Mouse (Mus musculus) hindbrain, embryonic 15.5 days (tissue): ENCODE measurements around the gene Clasrp. TPM values are rescaled to one million over a fixed set of nuclear protein-coding genes. Genes with fewer than 3 reads are reported as not detected.
A peak's percentile ranks its signal among the peaks of the same experiment; 100 is the strongest.

Experiments
- ATAC-seq: fragments of 200-750 bp; cut with Nextera tagmentation; 2 replicates; pipeline ENCODE4 v1.8.0; 2017; ENCODE audit warnings: low read depth, moderate number of reproducible peaks, moderate TSS enrichment; ENCODE audit not compliant: low FRiP score
- H3K27ac ChIP-seq: fragments of 300-500 bp; sonication (generic); replicated peaks from 2 replicates; pipeline ENCODE4 v1.5.1; 2015; ENCODE audit warnings: mild to moderate bottlenecking, inconsistent platforms
- H3K27me3 ChIP-seq: fragments of 300-500 bp; sonication (generic); 2 replicates; pipeline ENCODE4 v1.6.1; 2015; ENCODE audit warnings: control low read depth, inconsistent platforms
- H3K36me3 ChIP-seq: fragments of 300-500 bp; sonication (generic); 2 replicates; pipeline ENCODE4 v1.6.1; 2015; ENCODE audit warnings: control low read depth, inconsistent platforms
- H3K4me1 ChIP-seq: fragments of 300-500 bp; sonication (generic); replicated peaks from 2 replicates; pipeline ENCODE4 v1.6.1; 2015; ENCODE audit warnings: control low read depth, inconsistent platforms
- H3K4me2 ChIP-seq: fragments of 300-500 bp; sonication (generic); 2 replicates; pipeline ENCODE4 v1.6.1; 2015; ENCODE audit warnings: moderate library complexity, mild to moderate bottlenecking, inconsistent platforms
- H3K4me3 ChIP-seq: fragments of 300-500 bp; sonication (generic); 2 replicates; pipeline ENCODE4 v1.5.1; 2015; ENCODE audit warnings: mild to moderate bottlenecking, inconsistent platforms
- H3K9ac ChIP-seq: fragments of 300-500 bp; sonication (generic); 2 replicates; pipeline ENCODE4 v1.6.1; 2015; ENCODE audit warnings: inconsistent platforms
- H3K9me3 ChIP-seq: fragments of 300-500 bp; sonication (generic); 2 replicates; pipeline ENCODE4 v1.6.1; 2016; ENCODE audit warnings: control low read depth, inconsistent platforms
- WGBS: fragments of 180-500 bp; shearing (Covaris S2); methylation state at CpG from one replicate; pipeline ENCODE4 v1.1.7; 2015; 5-methylcytosine and 5-hydroxymethylcytosine counted together
- polyA plus RNA-seq: library from polyadenylated mRNA; unstranded; fragments of >200 nt; fragmentation: Nextera tagmentation; extraction: Ambion mirVana; gene quantifications from 2 replicates; pipeline ENCODE4 v1.2.1, GENCODE M21; 2015

Gene Clasrp
- polyA plus RNA-seq, 1 experiment from 2014 or later: 60.7 TPM

DNA sequence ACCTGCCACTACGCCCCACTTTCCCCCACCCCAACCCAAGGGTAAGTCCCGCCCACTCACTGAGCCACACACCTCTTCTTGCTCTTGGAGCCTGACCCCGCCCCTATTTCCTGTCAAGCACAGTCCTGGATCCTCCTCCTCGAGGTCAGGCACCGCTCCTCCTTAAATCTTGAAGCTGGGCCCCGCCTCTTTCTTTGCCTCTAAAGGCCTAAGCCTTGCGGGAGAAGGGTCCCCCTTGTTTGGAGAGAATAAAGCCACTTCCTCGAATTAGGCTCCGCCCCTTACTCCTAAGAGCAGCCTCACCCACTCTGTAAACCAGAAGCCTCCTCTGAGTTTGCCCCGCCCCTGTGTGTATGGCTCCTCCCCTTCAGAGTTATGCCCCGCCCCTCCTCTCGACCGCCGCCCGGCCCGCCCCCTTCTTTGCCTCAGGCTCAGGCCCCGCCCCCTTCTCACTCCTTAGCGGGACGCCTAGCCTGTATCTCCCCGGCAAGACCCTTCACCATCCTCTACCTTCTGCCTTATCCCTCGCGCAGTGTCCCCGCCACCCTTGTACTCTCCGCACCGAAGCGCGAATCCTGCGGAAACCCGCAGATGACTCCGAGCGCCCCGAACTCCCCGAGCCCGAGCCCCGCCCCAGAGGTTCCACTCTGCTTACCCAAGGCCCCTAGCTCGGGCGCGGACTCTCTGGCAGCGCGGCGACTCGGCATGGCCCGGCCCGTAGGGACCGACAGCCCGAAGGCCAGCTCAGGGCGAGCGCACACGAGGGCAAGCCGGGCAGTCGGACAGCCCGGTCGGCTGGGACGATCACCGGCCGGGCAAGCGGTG, 24.5 kb upstream of the Clasrp start:
- WGBS: under 1% methylated on average over 57 of the region's 57 CpGs
- peaks cover 13% of the 10 kb centered on the region for H3K4me1 ChIP-seq
- H3K4me3 ChIP-seq: peak overlapping the region; percentile 58
- peak overlapping the region; percentile 41 for H3K9ac ChIP-seq
- peak overlapping the region; percentile 85 for H3K4me2 ChIP-seq
- ATAC-seq: peak; percentile 88
- H3K27ac ChIP-seq: peak overlapping the region; percentile 71
- no peaks in the 10 kb centered on the region for H3K27me3 ChIP-seq
- peaks cover 9% of the 10 kb centered on the region for H3K36me3 ChIP-seq
- H3K9me3 ChIP-seq: no peaks in the 10 kb centered on the region

DNA sequence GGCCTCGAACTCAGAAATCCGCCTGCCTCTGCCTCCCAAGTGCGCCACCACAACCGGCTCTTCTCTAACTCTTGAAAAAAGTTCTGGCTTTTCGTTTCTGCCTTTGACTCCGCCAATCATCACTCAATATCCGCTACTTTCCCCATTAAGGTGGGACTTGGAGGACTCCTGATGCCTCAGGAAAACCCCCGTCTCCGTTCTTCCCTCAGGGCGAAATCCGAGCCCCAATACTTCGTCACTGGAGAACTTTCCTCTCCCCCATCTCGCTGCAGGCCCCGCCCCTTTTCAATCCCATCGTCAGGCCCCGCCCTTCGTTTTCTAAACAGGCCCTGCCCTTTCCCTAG, 23.9 kb upstream of the Clasrp start:
- WGBS: 17% methylated on average over 17 of the region's 17 CpGs
- H3K9ac ChIP-seq: peak overlapping the region; percentile 41; the same call in 1 of the 2 replicates
- H3K9me3 ChIP-seq: no peaks in the 10 kb centered on the region
- ATAC-seq: no peak
- peak overlapping the region; percentile 85 for H3K4me2 ChIP-seq
- H3K27me3 ChIP-seq: no peaks in the 10 kb centered on the region
- peaks cover 5% of the 10 kb centered on the region; the same call in 1 of the 2 replicates for H3K36me3 ChIP-seq
- H3K27ac ChIP-seq: peak overlapping the region; percentile 57; the same call in 1 of the 2 replicates
- H3K4me3 ChIP-seq: peak overlapping the region; percentile 58
- H3K4me1 ChIP-seq: peaks cover 13% of the 10 kb centered on the region

DNA sequence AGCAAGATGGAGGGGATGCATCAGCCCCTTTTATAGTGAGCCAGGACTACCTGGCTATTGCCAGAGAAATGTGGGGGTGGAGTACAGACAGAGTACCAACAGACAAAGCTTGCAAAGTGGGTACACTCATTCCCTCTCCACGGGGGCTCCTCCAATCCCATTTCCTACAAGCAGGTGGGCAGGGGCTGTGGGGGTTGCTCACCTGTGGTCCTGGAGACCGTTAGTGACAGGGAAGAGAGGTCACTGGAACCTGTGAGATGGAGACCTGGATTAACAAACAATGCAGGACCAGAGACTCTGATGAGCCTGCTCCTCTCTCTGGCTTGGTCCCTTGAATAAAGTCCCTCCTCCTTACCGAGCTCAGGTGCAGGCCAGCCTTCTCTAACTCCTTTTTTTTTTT, 23.4 kb upstream of the Clasrp start:
- WGBS: 62% methylated on average over 3 of the region's 3 CpGs
- Histone ChIP-seq H3K9me3 (no peaks in the 10 kb centered on the region), H3K27me3 (no peaks in the 10 kb centered on the region), H3K27ac (no peak overlapping the region), H3K4me3 (peak overlapping the region; percentile 58; the same call in 1 of the 2 replicates), H3K4me1 (peaks cover 13% of the 10 kb centered on the region), H3K4me2 (peak overlapping the region; percentile 85), H3K36me3 (peaks cover under 1% of the 10 kb centered on the region; the same call in 1 of the 2 replicates), H3K9ac (no peak overlapping the region)
- no peak for ATAC-seq

DNA sequence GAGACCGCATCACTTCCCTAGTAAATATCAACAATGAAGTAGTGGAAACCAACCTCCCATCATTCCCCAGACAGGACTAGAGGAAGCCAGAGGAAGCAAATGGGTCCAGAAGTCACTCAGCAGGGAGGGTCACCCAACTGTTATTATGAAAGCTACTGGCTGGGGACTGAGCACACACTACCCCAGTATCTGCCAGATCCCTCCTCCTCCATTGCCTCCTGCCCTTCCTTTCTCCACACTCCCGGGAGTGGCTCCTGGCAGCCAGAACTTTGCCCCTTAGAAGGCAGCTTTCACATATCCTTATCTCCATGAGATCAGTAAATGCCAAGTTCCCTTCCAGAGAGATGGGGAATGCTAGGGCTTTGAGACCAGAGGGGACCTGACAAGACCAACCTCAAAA, 19.1 kb upstream of the Clasrp start:
- Histone ChIP-seq H3K36me3 (no peaks in the 10 kb centered on the region), H3K4me3 (no peak overlapping the region), H3K9me3 (no peaks in the 10 kb centered on the region), H3K4me1 (peaks cover 13% of the 10 kb centered on the region), H3K9ac (no peak overlapping the region), H3K4me2 (no peak overlapping the region), H3K27ac (no peak overlapping the region), H3K27me3 (no peaks in the 10 kb centered on the region)
- ATAC-seq: no peak
- WGBS: 83% methylated on average over 2 of the region's 2 CpGs

DNA sequence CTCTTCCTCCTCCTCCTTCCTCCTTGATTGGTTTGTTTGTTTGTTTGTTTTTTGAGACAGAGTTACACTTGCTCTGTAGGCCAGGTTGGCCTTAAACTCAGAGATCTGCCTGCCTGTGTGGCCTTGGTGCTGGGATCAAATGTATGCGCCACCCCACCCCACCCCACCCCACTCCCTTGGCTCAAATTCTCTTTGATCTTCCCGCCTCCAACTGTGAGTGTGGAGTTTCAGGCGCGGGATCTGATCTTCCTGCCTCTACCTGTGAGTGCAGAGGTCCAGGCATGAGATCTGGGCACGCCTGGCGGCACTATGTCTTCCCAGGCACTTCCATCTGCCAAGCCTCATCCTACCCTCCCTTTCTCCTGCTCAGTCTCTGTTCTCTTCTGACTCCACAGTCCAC, 18.0 kb upstream of the Clasrp start:
- Histone ChIP-seq H3K4me1 (peaks cover 6% of the 10 kb centered on the region), H3K9ac (no peak overlapping the region)

DNA sequence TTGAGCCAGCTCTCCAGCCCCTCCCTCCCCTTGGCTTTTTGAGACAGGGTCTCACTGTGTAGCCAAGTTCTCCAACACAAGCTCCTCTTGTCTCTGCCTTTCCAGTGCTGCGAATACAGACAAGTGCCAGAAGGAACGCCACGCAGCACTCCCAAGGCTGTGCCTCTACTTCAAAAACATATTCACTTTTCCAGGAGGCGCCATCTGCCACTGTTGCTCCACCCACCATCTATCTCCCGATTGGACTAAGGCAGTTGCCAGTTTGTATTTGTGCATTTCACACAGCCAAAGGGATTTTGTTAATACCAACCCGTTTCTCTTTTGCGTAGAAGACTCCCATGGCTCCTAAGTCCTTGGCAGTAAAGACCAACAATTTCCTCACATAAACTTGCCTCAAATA, 16.5 kb upstream of the Clasrp start:
- no peak for ATAC-seq
- no peaks in the 10 kb centered on the region for H3K27me3 ChIP-seq
- H3K27ac ChIP-seq: no peak overlapping the region
- H3K36me3 ChIP-seq: no peaks in the 10 kb centered on the region
- WGBS: 89% methylated on average over 7 of the region's 7 CpGs
- H3K9me3 ChIP-seq: no peaks in the 10 kb centered on the region
- H3K4me3 ChIP-seq: no peak overlapping the region
- peaks cover 6% of the 10 kb centered on the region for H3K4me1 ChIP-seq
- no peak overlapping the region for H3K9ac ChIP-seq
- no peak overlapping the region for H3K4me2 ChIP-seq

More for the DNA sequence above, 18.0 kb upstream of the Clasrp start:
- Histone ChIP-seq H3K4me3 (no peak overlapping the region), H3K4me2 (no peak overlapping the region), H3K36me3 (no peaks in the 10 kb centered on the region), H3K27me3 (no peaks in the 10 kb centered on the region), H3K27ac (no peak overlapping the region), H3K9me3 (no peaks in the 10 kb centered on the region)
- 44% methylated on average over 6 of the region's 6 CpGs for WGBS
- no peak for ATAC-seq

DNA sequence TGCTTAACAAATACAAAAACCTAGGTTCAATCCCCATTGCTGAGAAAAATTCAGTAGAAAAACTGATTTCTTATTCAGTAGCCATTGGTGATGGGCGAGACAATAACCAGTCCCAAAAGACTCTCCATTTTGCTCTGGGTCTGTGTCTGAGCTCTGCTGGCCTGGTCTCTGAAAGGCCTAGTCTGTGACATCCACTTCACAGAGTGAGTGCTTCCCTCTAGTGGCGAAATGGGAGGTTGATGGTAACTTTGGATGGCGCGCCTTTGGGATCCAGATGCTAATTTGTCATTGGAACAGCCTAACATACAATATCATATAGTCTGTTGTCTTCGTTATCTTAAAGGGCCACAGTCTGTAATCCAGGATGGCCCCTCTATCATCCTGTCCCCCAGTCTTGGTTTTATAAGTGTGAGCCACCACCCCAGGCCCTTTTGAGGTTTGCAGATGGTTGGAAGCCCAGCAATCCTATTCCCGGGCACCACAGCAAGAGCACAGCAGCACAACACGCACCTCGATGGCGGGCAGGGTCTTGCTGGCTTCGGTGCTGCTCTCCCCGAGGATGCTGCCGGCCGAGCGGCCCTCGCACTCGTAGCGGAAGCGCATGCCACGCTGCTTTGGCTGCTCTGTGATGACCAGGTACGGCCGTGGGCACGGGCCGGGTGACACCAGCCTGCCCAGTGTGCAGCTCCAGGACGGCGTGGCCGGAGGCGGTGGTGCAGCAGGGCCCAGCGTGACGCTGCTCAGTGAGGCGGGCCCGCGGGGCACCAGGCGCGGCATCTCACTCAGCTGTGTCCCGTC, 14.9 kb upstream of the Clasrp start:
- WGBS: 6% methylated on average over 31 of the region's 35 CpGs
- Histone ChIP-seq H3K4me2 (peak overlapping the region; percentile 52), H3K27me3 (no peaks in the 10 kb centered on the region), H3K36me3 (no peaks in the 10 kb centered on the region), H3K9me3 (no peaks in the 10 kb centered on the region), H3K4me1 (peaks cover 6% of the 10 kb centered on the region), H3K27ac (0 out of 2 replicates have a peak overlapping the region, but pooled peaks have one; percentile 51), H3K4me3 (peak overlapping the region; percentile 27), H3K9ac (peak overlapping the region; percentile 15; the same call in 1 of the 2 replicates)
- peak; percentile 65; the same call in 1 of the 2 replicates for ATAC-seq

DNA sequence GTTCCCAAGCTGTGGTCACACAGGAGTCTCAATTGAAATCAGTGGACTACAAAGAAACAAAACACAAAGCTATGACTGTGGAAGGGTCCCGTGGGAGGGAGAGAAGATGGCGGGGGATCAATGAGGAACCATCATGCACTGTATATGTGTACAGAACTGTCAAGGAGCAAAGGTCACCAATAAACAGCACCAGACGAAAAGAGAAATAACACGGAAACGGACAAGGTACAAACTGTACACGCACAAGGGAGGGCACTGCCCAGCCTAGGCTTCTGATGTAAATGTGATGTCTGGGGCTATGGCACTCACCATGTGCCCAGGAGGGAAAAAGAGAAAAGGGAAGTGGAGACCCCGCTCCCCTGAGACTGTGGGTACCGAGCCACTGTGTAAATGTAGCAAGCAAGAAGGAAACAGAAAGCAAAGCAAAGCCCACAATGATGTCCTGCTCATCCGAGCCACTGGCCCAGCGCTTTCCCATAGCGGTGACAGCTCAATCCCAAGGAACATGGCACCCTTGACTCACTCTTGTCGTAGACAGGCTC, 10.8 kb upstream of the Clasrp start:
- peaks cover 6% of the 10 kb centered on the region for H3K4me1 ChIP-seq
- 88% methylated on average over 12 of the region's 12 CpGs for WGBS
- ATAC-seq: no peak

DNA sequence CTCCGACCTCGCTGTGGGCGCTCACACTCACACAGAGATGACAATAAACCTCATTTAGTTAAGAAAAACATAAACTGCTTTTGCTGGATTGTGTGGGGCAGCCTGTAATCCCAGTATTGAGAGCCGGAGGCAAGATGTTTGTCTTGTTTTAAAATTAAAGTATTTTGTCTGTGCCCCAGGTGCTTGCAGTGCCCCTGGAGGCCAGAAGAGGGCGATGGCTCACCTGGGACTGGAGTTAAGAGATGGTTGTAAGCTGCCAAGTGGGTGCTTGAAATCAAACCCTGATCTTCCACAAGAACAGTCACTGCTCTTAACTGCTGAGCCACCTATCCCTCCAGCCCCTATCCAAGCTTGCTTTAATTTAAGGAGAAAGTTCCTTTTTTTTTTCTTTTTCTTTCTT, 6.7 kb upstream of the Clasrp start:
- Histone ChIP-seq H3K4me1 (no peaks in the 10 kb centered on the region), H3K9ac (no peak overlapping the region), H3K36me3 (no peaks in the 10 kb centered on the region), H3K27me3 (no peaks in the 10 kb centered on the region), H3K4me3 (no peak overlapping the region), H3K4me2 (no peak overlapping the region), H3K27ac (no peak overlapping the region), H3K9me3 (no peaks in the 10 kb centered on the region)
- WGBS: 78% methylated on average over 5 of the region's 5 CpGs
- ATAC-seq: no peak

More for the DNA sequence above, 10.8 kb upstream of the Clasrp start:
- Histone ChIP-seq H3K27ac (no peak overlapping the region), H3K9me3 (no peaks in the 10 kb centered on the region), H3K4me2 (no peak overlapping the region), H3K9ac (no peak overlapping the region), H3K4me3 (no peak overlapping the region), H3K27me3 (no peaks in the 10 kb centered on the region), H3K36me3 (no peaks in the 10 kb centered on the region)

DNA sequence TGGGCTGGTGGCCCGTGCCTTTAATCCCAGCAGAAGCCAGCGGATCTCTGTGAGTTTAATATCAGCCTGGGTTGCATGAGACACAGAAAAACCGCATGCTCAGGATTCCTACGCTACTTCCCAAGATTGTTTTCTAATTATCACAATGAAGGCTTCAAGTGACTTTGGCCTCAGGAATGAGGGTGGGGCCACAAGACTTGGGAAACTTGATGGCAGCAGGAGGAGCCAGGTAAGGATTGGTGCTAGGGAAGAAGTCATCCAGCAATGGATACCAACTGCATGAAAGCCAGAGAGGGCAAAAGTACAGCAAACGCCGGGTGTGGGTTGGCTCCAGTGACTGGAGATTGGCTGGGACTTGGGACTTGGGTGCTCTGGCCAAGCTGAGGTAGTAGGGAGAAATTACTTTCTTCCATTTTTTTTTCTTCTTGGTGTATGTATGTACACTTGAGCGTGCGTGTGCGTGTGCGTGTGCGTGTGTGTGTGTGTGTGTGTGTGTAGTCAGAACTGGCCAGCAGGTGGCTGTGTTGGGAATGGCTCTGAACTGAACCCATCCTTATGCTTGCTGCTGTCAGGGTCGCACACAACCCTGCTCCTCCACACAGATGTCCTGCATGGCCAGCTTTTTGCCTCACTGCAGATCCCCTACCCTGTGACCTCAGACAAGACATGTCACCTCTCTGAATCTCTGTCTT, 5.5 kb upstream of the Clasrp start:
- Histone ChIP-seq H3K4me2 (no peak overlapping the region), H3K9ac (no peak overlapping the region), H3K4me1 (no peaks in the 10 kb centered on the region), H3K27ac (no peak overlapping the region), H3K4me3 (no peak overlapping the region), H3K36me3 (no peaks in the 10 kb centered on the region), H3K27me3 (no peaks in the 10 kb centered on the region), H3K9me3 (no peaks in the 10 kb centered on the region)
- 92% methylated on average over 12 of the region's 12 CpGs for WGBS
- ATAC-seq: no peak

DNA sequence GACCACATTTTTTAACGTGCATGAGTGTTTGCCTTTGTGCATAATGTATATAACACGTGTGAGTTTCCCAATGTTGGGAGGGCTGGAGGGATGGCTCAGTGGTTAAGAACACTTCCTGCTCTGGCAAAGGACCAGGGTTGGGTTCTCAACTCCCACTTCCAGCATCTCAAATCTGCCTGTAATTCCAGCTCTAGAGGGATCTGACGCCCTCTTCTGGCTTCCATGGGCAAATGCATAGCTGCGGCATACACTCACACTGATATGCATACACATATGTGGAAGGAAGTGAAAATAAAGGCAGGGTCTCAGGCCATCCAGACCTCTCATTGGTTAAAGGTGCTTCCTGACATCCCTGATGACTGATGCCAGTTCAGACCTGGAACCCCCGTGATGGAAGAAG, 3.0 kb upstream of the Clasrp start:
- 86% methylated on average over 5 of the region's 5 CpGs for WGBS
- Histone ChIP-seq H3K9ac (no peak overlapping the region), H3K27me3 (no peaks in the 10 kb centered on the region), H3K4me3 (no peak overlapping the region), H3K27ac (no peak overlapping the region), H3K4me2 (no peak overlapping the region), H3K4me1 (peaks cover 15% of the 10 kb centered on the region), H3K9me3 (no peaks in the 10 kb centered on the region), H3K36me3 (no peaks in the 10 kb centered on the region)
- ATAC-seq: no peak
